Mouse (Mus musculus) liver, postnatal 0 days (tissue): ENCODE measurements at regions not wholly inside any gene's neighbourhood (a gene's known extent, or its start where the extent isn't known, plus 50 kb on each side); places are given as distances from the start of the nearest gene placed in this dataset.

Experiments
- CTCF ChIP-seq: sonication (generic); IDR thresholded peaks from 2 replicates; pipeline ENCODE4 v1.5.1; 2016; ENCODE audit warnings: antibody characterized with exemption, low read depth
- EP300 ChIP-seq: IDR thresholded peaks from 2 replicates; pipeline ENCODE4 v1.6.1; 2016; ENCODE audit warnings: antibody characterized with exemption, low read depth, mild to moderate bottlenecking

DNA sequence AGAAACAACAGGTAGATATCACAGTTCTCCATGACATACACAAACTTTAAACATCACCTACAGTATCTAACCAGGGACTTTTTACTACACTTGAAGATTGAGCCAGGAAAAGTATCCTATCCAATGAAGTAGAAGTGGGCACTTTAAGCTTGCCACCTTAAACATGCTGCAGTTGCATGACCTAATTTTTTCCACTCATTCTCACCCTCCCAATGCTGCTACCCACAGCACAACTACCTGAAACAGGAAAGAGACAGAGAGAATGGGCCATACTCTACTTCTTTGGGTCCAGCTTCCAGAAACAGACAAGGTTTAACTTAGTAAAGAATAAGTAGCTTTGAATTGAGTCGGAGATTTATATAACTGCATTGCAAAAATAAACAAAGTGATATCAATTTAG lies 594.9 kb upstream of the Mpdz start:
- TF ChIP-seq CTCF = no peak
- TF ChIP-seq EP300 = no peak
